Mouse (Mus musculus): ENCODE data around the gene Gm2696.

GRCm38 (mm10) chr10:77819203-77819602 lies 4.7 kb downstream of the Gm2696 start:
- TF ChIP-seq CTCF (IDR thresholded peaks at IDR 0.05; ENCODE audit: control insufficient read depth, insufficient read depth, low read length) = no peak
- TF ChIP-seq POLR2A (IDR thresholded peaks at IDR 0.05; ENCODE audit: borderline replicate concordance, control insufficient read depth, low read depth, low read length) = no peak

All from bone marrow, adult 2 months (tissue).